Mouse (Mus musculus) forebrain, postnatal 0 days (tissue): Measurements from ENCODE around the gene Psmg4. TPM values are rescaled to one million over a fixed set of nuclear protein-coding genes. Genes with fewer than 3 reads are reported as not detected.

Experiments used
- ATAC-seq: fragments of 200-750 bp; cut with Nextera tagmentation; 2 replicates; pipeline ENCODE4 v1.8.0; 2017; ENCODE audit warnings: mild to moderate bottlenecking, moderate library complexity
- DNase-seq: peaks from one replicate; pipeline ENCODE4 v3.0.0-alpha.2; 2015
- H3K27ac ChIP-seq: fragments of 300-500 bp; sonication (generic); 2 replicates; pipeline ENCODE4 v1.5.1; 2014; ENCODE audit warnings: low read depth, mild to moderate bottlenecking, antibody characterized with exemption, low read length, moderate library complexity, mixed read lengths
- H3K27me3 ChIP-seq: fragments of 300-500 bp; sonication (generic); 2 replicates; pipeline ENCODE4 v1.6.1; 2014; ENCODE audit warnings: mild to moderate bottlenecking, low read length, mixed read lengths; ENCODE audit not compliant: insufficient read depth
- H3K36me3 ChIP-seq: fragments of 300-500 bp; sonication (generic); 2 replicates; pipeline ENCODE4 v1.6.1; 2014; ENCODE audit warnings: mild to moderate bottlenecking, moderate library complexity; ENCODE audit not compliant: insufficient read depth
- H3K4me1 ChIP-seq: fragments of 300-500 bp; sonication (generic); 2 replicates; pipeline ENCODE4 v1.6.1; 2014; ENCODE audit warnings: antibody characterized with exemption; ENCODE audit not compliant: insufficient read depth
- H3K4me2 ChIP-seq: fragments of 300-500 bp; sonication (generic); 2 replicates; pipeline ENCODE4 v1.6.1; 2014; ENCODE audit warnings: low read depth, mild to moderate bottlenecking, moderate library complexity
- H3K4me3 ChIP-seq: fragments of 300-500 bp; sonication (generic); 2 replicates; pipeline ENCODE4 v1.5.1; 2014; ENCODE audit warnings: low read depth, low read length, mixed read lengths
- H3K9ac ChIP-seq: fragments of 300-500 bp; sonication (generic); 2 replicates; pipeline ENCODE4 v1.6.1; 2014; ENCODE audit warnings: mild to moderate bottlenecking
- H3K9me3 ChIP-seq: fragments of 300-500 bp; sonication (generic); 2 replicates; pipeline ENCODE4 v1.6.1; 2016; ENCODE audit warnings: low read length
- CTCF ChIP-seq: sonication (generic); IDR thresholded peaks from 2 replicates; pipeline ENCODE4 v1.5.1; 2016; ENCODE audit warnings: antibody characterized with exemption, control low read depth, low read depth
- WGBS: fragments of 180-500 bp; shearing (Covaris S2); extraction: QIAGEN DNeasy Blood & Tissue Kit; methylation state at CpG from one replicate; pipeline ENCODE4 v1.1.7; 2014; 5-methylcytosine and 5-hydroxymethylcytosine counted together
- polyA plus RNA-seq: library from polyadenylated mRNA; unstranded; fragments of >200 nt; fragmentation: Nextera tagmentation; extraction: Ambion mirVana; gene quantifications from 2 replicates; pipeline ENCODE4 v1.2.1, GENCODE M21; 2015
- total RNA-seq: library from RNA; depleted of rRNA; stranded (reverse); fragments of >200 nt; gene quantifications from 2 replicates; pipeline ENCODE4 v1.2.3, GENCODE M21; 2014

Psmg4 gene
- total and polyA plus RNA-seq, 2 experiments from 2014 or later: 56.6 to 99.0 TPM

GRCm38 (mm10) chr13:34193384-34193783, 30.6 kb downstream of the Psmg4 start:
- Histone ChIP-seq H3K4me3 (no peak overlapping the region), H3K27me3 (no peaks in the 10 kb centered on the region), H3K36me3 (peaks cover 50% of the 10 kb centered on the region), H3K9me3 (no peaks in the 10 kb centered on the region), H3K4me1 (no peaks in the 10 kb centered on the region), H3K4me2 (no peak overlapping the region), H3K9ac (no peak overlapping the region), H3K27ac (peak overlapping the region; percentile 5; the same call in 1 of the 2 replicates)
- no peak for ATAC-seq
- DNase-seq: no peak
- 32% methylated on average over 8 of the region's 8 CpGs for WGBS
- no peak for TF ChIP-seq CTCF

- Histone ChIP-seq H3K4me2 (no peak overlapping the region), H3K36me3 (peaks cover 46% of the 10 kb centered on the region), H3K27ac (no peak overlapping the region), H3K9me3 (no peaks in the 10 kb centered on the region), H3K27me3 (no peaks in the 10 kb centered on the region), H3K4me1 (no peaks in the 10 kb centered on the region), H3K4me3 (no peak overlapping the region), H3K9ac (no peak overlapping the region)
- no peak for TF ChIP-seq CTCF
- DNase-seq (no peak), ATAC-seq (no peak)
- whole genome bisulfite sequencing: 76% methylated on average over 1 of the region's 1 CpGs
Observed at GRCm38 (mm10) chr13:34195676-34196075, 32.9 kb downstream of the Psmg4 start.

GRCm38 (mm10) chr13:34205216-34205615, 42.5 kb downstream of the Psmg4 start:
- H3K27ac ChIP-seq: no peak overlapping the region
- H3K9ac ChIP-seq: no peak overlapping the region
- H3K4me1 ChIP-seq: no peaks in the 10 kb centered on the region
- no peak overlapping the region for H3K4me2 ChIP-seq
- TF ChIP-seq CTCF: no peak
- DNase-seq (no peak), ATAC-seq (no peak)
- no peak overlapping the region for H3K4me3 ChIP-seq
- no peaks in the 10 kb centered on the region for H3K27me3 ChIP-seq
- H3K9me3 ChIP-seq: no peaks in the 10 kb centered on the region
- 81% methylated on average over 3 of the region's 3 CpGs for WGBS
- no peaks in the 10 kb centered on the region; the same call in none of the 2 replicates for H3K36me3 ChIP-seq

GRCm38 (mm10) chr13:34207714-34208470, 45.1 kb downstream of the Psmg4 start:
- no peak overlapping the region for H3K4me3 ChIP-seq
- H3K27me3 ChIP-seq: no peaks in the 10 kb centered on the region
- H3K9ac ChIP-seq: no peak overlapping the region
- DNase-seq (no peak), ATAC-seq (no peak)
- H3K9me3 ChIP-seq: no peaks in the 10 kb centered on the region
- no peak for TF ChIP-seq CTCF
- no peak overlapping the region for H3K4me2 ChIP-seq
- WGBS: 58% methylated on average over 6 of the region's 6 CpGs
- H3K4me1 ChIP-seq: no peaks in the 10 kb centered on the region
- H3K36me3 ChIP-seq: peaks cover 2% of the 10 kb centered on the region
- H3K27ac ChIP-seq: no peak overlapping the region

- 48% methylated on average over 4 of the region's 4 CpGs for WGBS
- Histone ChIP-seq H3K4me2 (no peak overlapping the region), H3K36me3 (peaks cover 9% of the 10 kb centered on the region)
Observed at GRCm38 (mm10) chr13:34211261-34211775, 48.6 kb downstream of the Psmg4 start.

GRCm38 (mm10) chr13:34212735-34213212, 50.0 kb downstream of the Psmg4 start:
- H3K9me3 ChIP-seq: no peaks in the 10 kb centered on the region
- H3K4me1 ChIP-seq: no peaks in the 10 kb centered on the region
- no peak overlapping the region for H3K27ac ChIP-seq
- ATAC-seq (no peak), DNase-seq (no peak)
- H3K27me3 ChIP-seq: no peaks in the 10 kb centered on the region
- no peak overlapping the region for H3K9ac ChIP-seq
- 83% methylated on average over 10 of the region's 10 CpGs for WGBS
- H3K4me2 ChIP-seq: no peak overlapping the region
- no peak overlapping the region for H3K4me3 ChIP-seq
- TF ChIP-seq CTCF: no peak
- H3K36me3 ChIP-seq: peaks cover 9% of the 10 kb centered on the region

More at GRCm38 (mm10) chr13:34211261-34211775, 48.6 kb downstream of the Psmg4 start:
- no peak for ATAC-seq
- Histone ChIP-seq H3K4me3 (no peak overlapping the region), H3K9ac (no peak overlapping the region), H3K27me3 (no peaks in the 10 kb centered on the region), H3K4me1 (no peaks in the 10 kb centered on the region), H3K27ac (no peak overlapping the region), H3K9me3 (no peaks in the 10 kb centered on the region)
- no peak for DNase-seq
- no peak for TF ChIP-seq CTCF

GRCm38 (mm10) chr13:34214855-34215254, 52.1 kb downstream of the Psmg4 start:
- H3K4me2 ChIP-seq: no peak overlapping the region
- no peak overlapping the region for H3K4me3 ChIP-seq
- peaks cover 13% of the 10 kb centered on the region for H3K36me3 ChIP-seq
- 83% methylated on average over 3 of the region's 3 CpGs for WGBS
- no peaks in the 10 kb centered on the region for H3K9me3 ChIP-seq
- TF ChIP-seq CTCF: no peak
- DNase-seq: no peak
- H3K4me1 ChIP-seq: no peaks in the 10 kb centered on the region
- no peaks in the 10 kb centered on the region for H3K27me3 ChIP-seq
- no peak overlapping the region for H3K9ac ChIP-seq
- no peak overlapping the region for H3K27ac ChIP-seq
- ATAC-seq: no peak
